Mouse (Mus musculus): Measurements from ENCODE around the gene Bin2.

GRCm38 (mm10) chr15:100687430-100687971, 18.1 kb upstream of the Bin2 start, which contains the start of gene Cela1:
- no peak for TF ChIP-seq EP300 (IDR thresholded peaks at IDR 0.05)
- no peak for TF ChIP-seq CTCF (IDR thresholded peaks at IDR 0.05)

Data from lung, postnatal 0 days (tissue).